In the genomic region with DNA sequence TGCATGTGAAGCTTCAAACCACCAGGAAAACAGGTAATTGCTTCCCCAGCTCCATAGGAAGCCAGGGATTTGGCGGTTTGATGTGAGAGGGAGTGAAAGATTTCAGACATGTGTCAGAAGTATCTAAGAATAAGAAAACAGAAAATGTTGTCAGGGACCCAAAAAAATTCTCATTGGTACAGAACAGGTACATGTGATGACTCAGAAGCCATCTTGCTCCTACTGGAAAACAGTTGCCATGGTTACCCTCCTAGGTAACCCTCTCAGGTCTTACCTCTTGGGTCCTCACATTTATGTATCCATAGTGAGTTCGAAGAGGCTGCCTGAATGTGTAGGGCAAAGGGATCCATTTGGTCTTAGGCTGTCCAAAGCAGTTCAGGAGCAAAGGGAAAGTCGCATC, we compare ENCODE assay signal across 19 mouse cellular contexts.
A peak's percentile ranks its signal among the peaks of the same experiment; 100 is the strongest.
DNase-seq lines count a peak whose midpoint lies in the region; ATAC-seq and TF ChIP-seq lines count a peak whose summit lies in the region.
"Had no signal": no experiment of that assay in that cellular context is flagged by ENCODE, and none has a peak within 500 bp of the region (broad histone marks: within the 10 kb centered on the region; RNA-seq: fewer than 3 reads in every experiment).

No protein-coding gene starts in this region.

- no peak overlapping the region for H3K4me2 ChIP-seq in midbrain, embryonic 14.5 days (ENCODE audit: low read length)
- no peak overlapping the region for H3K4me2 ChIP-seq in midbrain, embryonic 11.5 days
- H3K4me2 ChIP-seq in forebrain, postnatal 0 days (ENCODE audit: low read depth): no peak overlapping the region
- H3K4me2 ChIP-seq in neural tube, embryonic 15.5 days: no peak overlapping the region
- H3K4me2 ChIP-seq: heart, embryonic 13.5 days; kidney, embryonic 15.5 days; lung, embryonic 15.5 days had no signal

- 76% methylated on average over 3 of the region's 3 CpGs for WGBS in midbrain, embryonic 14.5 days
- WGBS in midbrain, embryonic 11.5 days: 88% methylated on average over 3 of the region's 3 CpGs
- 75% methylated on average over 3 of the region's 3 CpGs for WGBS in forebrain, postnatal 0 days
- 65% methylated on average over 3 of the region's 3 CpGs for WGBS in neural tube, embryonic 15.5 days

- peak overlapping the region; percentile 32 for H3K27ac ChIP-seq in midbrain, embryonic 14.5 days (replicated peaks; ENCODE audit: low read depth, low read length)
- no peak overlapping the region for H3K27ac ChIP-seq in midbrain, embryonic 11.5 days (ENCODE audit: low read depth, low read length)
- H3K27ac ChIP-seq in forebrain, postnatal 0 days (ENCODE audit: low read depth, low read length): peak overlapping the region; percentile 57
- H3K27ac ChIP-seq in neural tube, embryonic 15.5 days (replicated peaks): no peak overlapping the region
- H3K27ac ChIP-seq: heart, embryonic 13.5 days; kidney, embryonic 15.5 days; liver, embryonic 14.5 days; lung, embryonic 15.5 days; macrophage had no signal

- peak; percentile 74 for DNase-seq in midbrain, embryonic 14.5 days
- no peak for DNase-seq in midbrain, embryonic 11.5 days (ENCODE audit: low spot score, missing footprints)
- DNase-seq in brain, embryonic 18.5 days (ENCODE audit: low read depth, low spot score): peak; percentile 51
- peak; percentile 66 for DNase-seq in forebrain, postnatal 0 days
- DNase-seq in layer of hippocampus, postnatal 36 days: no peak
- DNase-seq in cerebellum, postnatal 14 days: no peak
- DNase-seq: cerebellum, adult 2 months; heart, postnatal 4 days; right cerebral cortex, postnatal 25 days; thymus, adult 18-20 months; thymus, postnatal 4 days had no signal

- H3K4me1 ChIP-seq in midbrain, embryonic 14.5 days (ENCODE audit: control insufficient read depth, insufficient read depth, low read length): peaks cover 13% of the 10 kb centered on the region
- no peaks in the 10 kb centered on the region for H3K4me1 ChIP-seq in midbrain, embryonic 11.5 days (ENCODE audit: control insufficient read depth, insufficient read depth, low read length)
- peaks cover 5% of the 10 kb centered on the region; the same call in 1 of the 2 replicates for H3K4me1 ChIP-seq in forebrain, postnatal 0 days (ENCODE audit: insufficient read depth)
- H3K4me1 ChIP-seq in neural tube, embryonic 15.5 days: peaks cover 16% of the 10 kb centered on the region

- no peak for TF ChIP-seq CTCF in forebrain, postnatal 0 days (IDR thresholded peaks at IDR 0.05; ENCODE audit: low read depth)

- no peaks in the 10 kb centered on the region for H3K36me3 ChIP-seq in midbrain, embryonic 14.5 days (ENCODE audit: control insufficient read depth, insufficient read depth, low read length)
- no peaks in the 10 kb centered on the region for H3K36me3 ChIP-seq in midbrain, embryonic 11.5 days (ENCODE audit: control insufficient read depth, insufficient read depth, low read length)
- H3K36me3 ChIP-seq in forebrain, postnatal 0 days (ENCODE audit: insufficient read depth): no peaks in the 10 kb centered on the region
- no peaks in the 10 kb centered on the region for H3K36me3 ChIP-seq in neural tube, embryonic 15.5 days
- H3K36me3 ChIP-seq: lung, embryonic 15.5 days had no signal

- ATAC-seq in midbrain, embryonic 14.5 days (ENCODE audit: low FRiP score, low TSS enrichment): no peak
- ATAC-seq in midbrain, embryonic 11.5 days (ENCODE audit: low FRiP score): no peak
- ATAC-seq in forebrain, postnatal 0 days: peak; percentile 89
- peak; percentile 64; the same call in 1 of the 2 replicates for ATAC-seq in neural tube, embryonic 15.5 days (ENCODE audit: low FRiP score)
- ATAC-seq: activated CD4-positive, CD25-positive, alpha-beta regulatory T cell, adult 4 months; intestine, embryonic 16.5 days had no signal

- H3K4me3 ChIP-seq in midbrain, embryonic 14.5 days (replicated peaks; ENCODE audit: low read depth, low read length): no peak overlapping the region
- no peak overlapping the region for H3K4me3 ChIP-seq in midbrain, embryonic 11.5 days (ENCODE audit: low read depth, low read length)
- H3K4me3 ChIP-seq in forebrain, postnatal 0 days (ENCODE audit: low read depth, low read length): no peak overlapping the region
- H3K4me3 ChIP-seq in neural tube, embryonic 15.5 days (replicated peaks): no peak overlapping the region
- H3K4me3 ChIP-seq: heart, embryonic 13.5 days; kidney, embryonic 15.5 days; lung, embryonic 15.5 days had no signal

- no peak overlapping the region for H3K9ac ChIP-seq in midbrain, embryonic 14.5 days (replicated peaks; ENCODE audit: low read length)
- H3K9ac ChIP-seq in midbrain, embryonic 11.5 days (ENCODE audit: low read length): no peak overlapping the region
- H3K9ac ChIP-seq in forebrain, postnatal 0 days: no peak overlapping the region
- H3K9ac ChIP-seq in neural tube, embryonic 15.5 days (replicated peaks): no peak overlapping the region
- H3K9ac ChIP-seq: heart, embryonic 13.5 days; kidney, embryonic 15.5 days; liver, embryonic 14.5 days; lung, embryonic 15.5 days had no signal

- no peaks in the 10 kb centered on the region for H3K9me3 ChIP-seq in midbrain, embryonic 14.5 days (ENCODE audit: control insufficient read depth, low read length)
- no peaks in the 10 kb centered on the region for H3K9me3 ChIP-seq in midbrain, embryonic 11.5 days (ENCODE audit: control insufficient read depth, low read length)
- no peaks in the 10 kb centered on the region for H3K9me3 ChIP-seq in forebrain, postnatal 0 days (ENCODE audit: low read length)
- no peaks in the 10 kb centered on the region for H3K9me3 ChIP-seq in neural tube, embryonic 15.5 days (replicated peaks)
- H3K9me3 ChIP-seq: heart, embryonic 13.5 days; kidney, embryonic 15.5 days; lung, embryonic 15.5 days had no signal

- no peaks in the 10 kb centered on the region for H3K27me3 ChIP-seq in midbrain, embryonic 14.5 days (ENCODE audit: control insufficient read depth, insufficient read depth, low read length)
- no peaks in the 10 kb centered on the region for H3K27me3 ChIP-seq in midbrain, embryonic 11.5 days (ENCODE audit: control insufficient read depth, insufficient read depth, low read length)
- H3K27me3 ChIP-seq in forebrain, postnatal 0 days (ENCODE audit: insufficient read depth, low read length): no peaks in the 10 kb centered on the region
- H3K27me3 ChIP-seq in neural tube, embryonic 15.5 days (replicated peaks): no peaks in the 10 kb centered on the region
- H3K27me3 ChIP-seq: kidney, embryonic 15.5 days; lung, embryonic 15.5 days had no signal

Comparison
In these comparisons a context has a peak if more than half of its experiments do, and no peak if none do; other contexts are left out.
1. DNase-seq: peak in midbrain, embryonic 14.5 days (single experiment), brain, embryonic 18.5 days (single experiment) and forebrain, postnatal 0 days (single experiment); none in midbrain, embryonic 11.5 days (single experiment), layer of hippocampus, postnatal 36 days (0 of 2) and cerebellum, postnatal 14 days (0 of 2).
2. H3K27ac ChIP-seq: peak in midbrain, embryonic 14.5 days (single experiment) and forebrain, postnatal 0 days (single experiment); none in midbrain, embryonic 11.5 days (single experiment) and neural tube, embryonic 15.5 days (single experiment).
3. ATAC-seq: peak in forebrain, postnatal 0 days (single experiment) and neural tube, embryonic 15.5 days (single experiment); none in midbrain, embryonic 14.5 days (single experiment) and midbrain, embryonic 11.5 days (single experiment).